10 mouse cellular contexts compared by ENCODE assay signal in the genomic region with DNA sequence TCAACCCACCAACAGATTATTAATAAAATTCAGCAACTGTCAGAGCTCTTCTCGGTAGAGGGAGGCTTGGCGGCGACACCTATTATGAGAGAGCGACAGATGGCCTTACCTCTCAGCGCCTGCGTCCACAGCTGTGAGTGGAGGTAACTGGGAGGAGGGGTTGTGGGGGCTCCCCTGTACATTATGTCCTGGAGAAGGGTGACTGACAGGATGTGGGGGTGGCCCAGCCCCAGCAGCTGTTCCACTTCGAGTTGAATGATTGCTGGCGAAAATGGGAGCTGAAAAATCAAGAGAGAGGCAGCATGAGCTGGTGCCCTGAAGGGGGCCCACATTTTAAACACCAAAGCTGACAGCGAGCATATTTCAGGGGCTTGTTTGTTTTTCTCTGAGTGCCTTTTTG.
A peak's percentile ranks its signal among the peaks of the same experiment; 100 is the strongest.
DNase-seq lines count a peak whose midpoint lies in the region; ATAC-seq lines count a peak whose summit lies in the region.
"Had no signal": no experiment of that assay in that cellular context is flagged by ENCODE, and none has a peak within 500 bp of the region (broad histone marks: within the 10 kb centered on the region; RNA-seq: fewer than 3 reads in every experiment).

No protein-coding gene starts in this region.

- WGBS in heart, embryonic 10.5 days, result 74% methylated on average over 9 of the region's 9 CpGs
- WGBS in forebrain, embryonic 15.5 days, result 50% methylated on average over 9 of the region's 9 CpGs

- H3K4me3 ChIP-seq in heart, embryonic 10.5 days, result no peak overlapping the region
- H3K4me3 ChIP-seq in forebrain, embryonic 15.5 days, result no peak overlapping the region

- H3K27me3 ChIP-seq in heart, embryonic 10.5 days (ENCODE audit: insufficient read depth, poor library complexity, severe bottlenecking), result no peaks in the 10 kb centered on the region
- no peaks in the 10 kb centered on the region for H3K27me3 ChIP-seq in forebrain, embryonic 15.5 days
- H3K27me3 ChIP-seq: CH12.LX had no signal

- no peaks in the 10 kb centered on the region for H3K9me3 ChIP-seq in heart, embryonic 10.5 days
- H3K9me3 ChIP-seq in forebrain, embryonic 15.5 days, result no peaks in the 10 kb centered on the region

- no peak overlapping the region for H3K9ac ChIP-seq in forebrain, embryonic 15.5 days (replicated peaks)

- DNase-seq in heart, embryonic 10.5 days (ENCODE audit: low spot score), result no peak
- DNase-seq in heart, postnatal 36 days, result no peak
- peak; percentile 52 for DNase-seq in brain, adult 2 months (ENCODE audit: low read depth, low spot score)
- DNase-seq in layer of hippocampus, postnatal 25 days (ENCODE audit: extremely low spot score in 1 of 2, low spot score in 1 of 2), result peak; percentile 17 to 47
- no peak for DNase-seq in MN1 (ENCODE audit: low spot score)
- no peak for DNase-seq in spleen, postnatal 10 days (ENCODE audit: low spot score in 2 of 2)
- DNase-seq: heart, adult 18-20 months had no signal

- H3K4me2 ChIP-seq in forebrain, embryonic 15.5 days (replicated peaks), result no peak overlapping the region

- H3K27ac ChIP-seq in heart, embryonic 10.5 days, result peak overlapping the region; percentile 26; the same call in 1 of the 2 replicates
- peak overlapping the region; percentile 42 for H3K27ac ChIP-seq in forebrain, embryonic 15.5 days (replicated peaks)

- H3K4me1 ChIP-seq in heart, embryonic 10.5 days, result peaks cover 15% of the 10 kb centered on the region
- peaks cover 9% of the 10 kb centered on the region for H3K4me1 ChIP-seq in forebrain, embryonic 15.5 days

- no peaks in the 10 kb centered on the region for H3K36me3 ChIP-seq in heart, embryonic 10.5 days
- no peaks in the 10 kb centered on the region for H3K36me3 ChIP-seq in forebrain, embryonic 15.5 days

- peak; percentile 57; the same call in 1 of the 2 replicates for ATAC-seq in forebrain, embryonic 15.5 days (replicated peaks)
- no peak for ATAC-seq in megakaryocyte progenitor cell, adult 5-6 weeks (replicated peaks; ENCODE audit: poor library complexity)

- intact Hi-C loops in heart, postnatal 36 days (cut with DNase I), result no loop called here

Comparison
In these comparisons a context has a peak if more than half of its experiments do, and no peak if none do; other contexts are left out.
1. DNase-seq: peak in brain, adult 2 months (single experiment) and layer of hippocampus, postnatal 25 days (2 of 2); none in heart, embryonic 10.5 days (single experiment), heart, postnatal 36 days (0 of 2), MN1 (single experiment) and spleen, postnatal 10 days (0 of 2).